In the genomic region with DNA sequence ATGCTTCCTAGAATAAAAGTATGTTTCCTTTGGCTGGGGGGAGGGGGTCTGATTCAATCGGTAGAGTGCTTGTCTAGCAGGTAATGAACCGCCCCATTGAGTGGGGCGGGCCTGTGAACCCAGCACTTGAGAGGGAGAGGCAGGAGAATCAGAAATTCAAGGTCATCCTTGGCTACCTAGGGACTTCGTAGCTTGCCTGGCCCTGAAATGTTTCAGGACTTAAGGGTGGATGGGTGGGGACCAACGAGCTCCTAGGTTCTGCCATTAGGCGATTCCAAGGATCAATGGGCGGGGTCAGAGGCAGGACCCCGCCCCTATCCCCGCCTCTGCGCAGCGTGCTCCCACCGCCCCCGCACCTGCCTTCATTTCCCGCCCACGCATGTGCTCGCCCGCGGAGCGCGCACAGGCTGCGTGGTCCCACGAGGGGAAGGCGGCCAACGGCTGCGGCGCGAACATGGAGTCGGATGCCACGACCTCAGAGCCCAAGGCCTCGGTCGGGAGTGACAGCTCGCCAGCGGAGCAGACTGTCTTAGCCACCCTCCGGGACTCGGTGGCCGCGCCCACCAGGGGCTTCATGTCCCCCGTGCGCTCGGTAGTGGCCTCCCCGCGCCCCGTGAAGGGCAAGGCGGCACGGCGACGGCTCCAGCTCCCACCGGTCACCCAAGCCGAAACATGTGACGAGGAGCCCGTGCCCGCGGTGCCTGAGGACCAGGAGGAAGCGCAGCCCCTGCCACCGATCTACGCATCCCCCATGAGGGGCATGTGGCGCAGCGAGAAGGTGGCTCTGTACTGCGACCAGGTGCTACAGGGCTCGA, we compare ENCODE assay signal across 8 mouse cellular contexts. TPM values are rescaled to one million over a fixed set of nuclear protein-coding genes. Genes with fewer than 3 reads are reported as not detected.
DNase-seq lines count a peak whose midpoint lies in the region; ATAC-seq lines count a peak whose summit lies in the region.

A gene (plus strand): TSS at position 393 of the 815 bp plus-strand sequence.

- H3K9me3 ChIP-seq in megakaryocyte, embryonic 14.5 days = peaks cover 14% of the 10 kb centered on the region

- H3K4me3 ChIP-seq in megakaryocyte, embryonic 14.5 days (replicated peaks) = peak within 1 kb of the TSS; percentile 88

- peak; percentile 74 for ATAC-seq in inflammation-experienced regulatory T-cells, adult 6 months

- DNase-seq in adrenal gland, adult 2 months = peak; percentile 74
- peak; percentile 84 for DNase-seq in embryo, embryonic 10.5 days (ENCODE audit: low spot score)
- peak; percentile 57 for DNase-seq in gastrocnemius, postnatal 14 days
- DNase-seq in left cerebral cortex, adult 9 months (ENCODE audit: low spot score in 2 of 2) = peak; percentile 65 to 79
- DNase-seq in right cerebral cortex, postnatal 25 days = peak; percentile 72
- peak; percentile 85 for DNase-seq in yolk sac, embryonic 10.5 days (ENCODE audit: low spot score)

- H3K36me3 ChIP-seq in megakaryocyte, embryonic 14.5 days (replicated peaks; ENCODE audit: low read length) = no peaks in the 10 kb centered on the region

- intact Hi-C loops in gastrocnemius, postnatal 14 days (cut with DNase I; ENCODE audit: low total_unique reads) = no loop called here

- peaks cover 28% of the 10 kb centered on the region for H3K27me3 ChIP-seq in megakaryocyte, embryonic 14.5 days (replicated peaks)

- peaks cover 24% of the 10 kb centered on the region for H3K4me1 ChIP-seq in megakaryocyte, embryonic 14.5 days

RNA-seq across cellular contexts. Expression of the gene that starts here (rescaled TPM):
- total RNA-seq in adrenal gland, adult 2 months (2021) = under 1 TPM; 0.14 to 0.45 TPM
- 0.13 and 0.27 TPM in 2 replicates for polyA plus RNA-seq in adrenal gland, adult 2 months (2012; rRNA removed)
- total RNA-seq in gastrocnemius, postnatal 14 days (2021) = not detected
- polyA plus RNA-seq in inflammation-experienced regulatory T-cells, adult 6 months (2017; shearing (Covaris generic)) = under 1 TPM; 0.28 to 0.54 (median 0.52) TPM
- polyA plus RNA-seq in megakaryocyte, embryonic 14.5 days (2012; ENCODE audit: insufficient read depth, low replicate concordance) = not detected in 2 replicates

Comparison
In these comparisons a context has a peak if more than half of its experiments do, and no peak if none do; other contexts are left out.
1. Peak in every context shown above with its lines: DNase-seq, ATAC-seq and H3K4me3 ChIP-seq.
2. Peak in DNase-seq in adrenal gland, adult 2 months; RNA of the gene not detected or under 1 TPM.
3. Peak in DNase-seq in gastrocnemius, postnatal 14 days; RNA of the gene not detected or under 1 TPM.
4. Peak in ATAC-seq in inflammation-experienced regulatory T-cells, adult 6 months; RNA of the gene not detected or under 1 TPM.